Mouse (Mus musculus) layer of hippocampus, adult 18-20 months (tissue): ENCODE results near the gene Zp1. TPM values are rescaled to one million over a fixed set of nuclear protein-coding genes. Genes with fewer than 3 reads are reported as not detected.

Experiments
- DNase-seq, 2 experiments: peaks; one replicate each; pipeline ENCODE4 v3.0.0; 2022; ENCODE audit warnings: low spot score in 2 of 2
- total RNA-seq, 2 experiments: library from RNA; stranded (reverse); gene quantifications; 2 replicates each; pipeline ENCODE4 v1.2.3; 2021

The Zp1 gene
- total RNA-seq, 2 experiments from 2014 or later, result not detected

DNA sequence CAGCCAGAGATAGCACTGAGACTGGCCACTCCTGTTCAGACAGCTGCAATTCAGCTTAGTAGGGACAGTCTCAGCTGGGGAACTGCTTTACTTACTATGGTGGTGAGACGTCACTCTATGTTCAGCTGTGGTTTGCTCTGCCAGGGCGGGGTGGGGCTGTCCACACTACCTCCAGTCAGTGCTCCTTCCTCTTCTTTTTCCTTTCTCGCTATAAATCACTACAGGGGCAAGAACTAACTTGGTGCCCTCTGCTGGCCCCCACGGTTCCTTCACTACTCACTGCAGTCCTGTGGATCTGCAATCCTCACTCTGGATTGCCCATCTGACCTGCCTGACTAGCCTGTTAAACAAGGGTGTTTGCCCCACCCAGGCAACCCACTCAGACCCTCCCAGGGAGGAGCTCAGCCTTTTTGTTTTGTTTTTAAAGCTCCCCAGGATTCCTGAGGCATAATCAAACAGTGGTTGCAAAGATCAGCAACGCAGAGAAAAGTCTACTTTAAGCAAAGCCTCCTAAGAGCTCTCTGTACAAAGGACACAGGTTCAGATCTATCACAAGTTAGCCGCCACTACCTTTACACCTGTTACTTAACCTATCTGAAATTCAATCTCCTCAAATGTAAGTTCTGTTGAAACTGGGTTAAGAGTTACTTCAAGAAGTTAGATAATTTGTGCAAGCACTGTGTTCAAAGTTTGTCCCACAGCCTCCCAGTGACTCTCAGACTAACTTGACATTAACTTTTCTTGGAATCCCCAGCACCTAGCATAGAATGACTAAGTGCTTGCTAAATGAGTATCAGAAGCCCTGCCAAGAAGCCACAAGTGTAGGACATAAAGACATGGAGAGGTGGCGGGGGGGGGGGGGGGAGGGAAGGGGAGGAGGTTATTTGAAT is 40.1 kb downstream of the Zp1 start:
- peak in 1 of 2 experiments; percentile 58 for DNase-seq

DNA sequence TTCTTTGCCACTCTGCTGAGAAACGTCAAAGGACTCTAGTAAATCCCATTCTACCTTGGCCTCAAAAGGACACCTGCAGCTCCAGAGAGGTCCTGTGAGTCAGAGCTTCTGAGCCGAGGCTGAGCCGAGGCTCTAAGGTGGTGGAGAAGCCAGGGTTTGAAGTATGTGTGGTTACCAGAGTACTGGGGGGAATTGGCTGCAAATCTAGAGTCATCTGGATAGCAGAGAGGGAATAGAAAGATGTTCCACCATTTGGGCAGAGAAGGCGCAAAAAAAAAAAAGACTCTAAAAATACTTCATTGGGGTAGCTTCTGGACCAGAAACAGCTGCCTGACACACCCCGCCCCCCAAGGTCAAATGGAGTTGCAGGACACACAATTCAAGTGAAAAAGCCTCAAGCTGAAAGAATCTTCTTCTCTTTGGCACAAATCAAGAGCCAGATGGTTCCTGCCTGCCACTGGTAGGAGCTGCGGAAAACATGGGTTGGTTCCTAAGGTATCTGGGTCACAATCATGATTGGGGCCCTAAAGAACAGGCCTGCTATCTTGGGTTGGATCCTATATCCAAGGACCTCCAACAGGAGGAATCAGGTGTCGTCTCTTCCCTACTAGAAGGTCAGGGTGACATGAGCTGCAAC is 42.1 kb downstream of the Zp1 start:
- DNase-seq, result peak in 1 of 2 experiments; percentile 57

DNA sequence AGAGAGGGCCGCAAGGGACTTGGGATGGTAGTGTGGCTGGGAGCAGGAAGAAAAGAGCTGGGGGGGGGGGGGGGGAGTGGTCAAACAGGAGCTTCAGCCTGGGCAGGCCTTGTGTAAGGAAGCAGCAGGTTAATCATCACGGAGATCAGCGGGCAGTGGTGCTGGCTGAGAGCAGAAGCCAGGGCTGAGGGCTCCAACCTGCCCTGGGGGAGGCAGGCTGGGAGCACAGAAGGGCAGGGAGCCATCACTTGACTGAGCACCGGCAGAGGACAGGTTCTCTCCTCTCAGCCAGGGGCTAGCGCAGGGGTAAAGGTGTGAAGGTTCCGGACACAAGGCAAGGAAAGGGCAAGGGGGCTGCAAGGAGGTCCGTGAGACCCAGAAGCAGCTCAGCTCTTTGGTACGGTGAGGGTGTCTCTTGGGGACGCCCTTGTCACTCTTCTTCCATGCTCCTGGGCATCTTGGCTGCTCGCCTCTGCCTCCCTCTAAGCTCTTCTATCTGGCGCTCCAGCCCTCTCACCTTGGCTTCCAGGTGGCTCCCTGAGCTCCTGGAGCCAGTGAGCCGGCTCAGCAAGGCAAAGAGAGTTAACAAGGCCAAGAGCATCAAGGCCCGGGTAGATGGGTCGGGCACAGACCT is 49.0 kb downstream of the Zp1 start:
- no peak for DNase-seq

DNA sequence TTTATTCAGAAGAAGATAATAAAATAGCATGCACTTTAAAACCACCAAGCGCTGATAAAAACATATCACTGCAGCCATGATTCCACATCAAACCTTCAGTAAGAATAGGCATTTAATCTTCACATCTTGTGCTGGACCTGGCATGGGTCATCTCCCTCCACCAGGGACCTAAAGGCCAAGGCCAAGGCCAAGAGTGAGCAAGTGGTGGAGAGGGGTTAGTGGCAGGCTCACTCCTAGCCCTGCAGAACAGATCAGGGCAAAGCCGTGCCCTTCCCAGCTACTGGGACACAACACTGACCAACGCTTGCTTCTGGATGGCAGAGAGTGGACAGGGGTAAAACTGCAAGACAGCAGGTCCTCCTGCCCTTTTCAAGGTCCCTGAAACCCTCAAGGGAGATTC is 49.8 kb downstream of the Zp1 start:
- DNase-seq, result no peak

DNA sequence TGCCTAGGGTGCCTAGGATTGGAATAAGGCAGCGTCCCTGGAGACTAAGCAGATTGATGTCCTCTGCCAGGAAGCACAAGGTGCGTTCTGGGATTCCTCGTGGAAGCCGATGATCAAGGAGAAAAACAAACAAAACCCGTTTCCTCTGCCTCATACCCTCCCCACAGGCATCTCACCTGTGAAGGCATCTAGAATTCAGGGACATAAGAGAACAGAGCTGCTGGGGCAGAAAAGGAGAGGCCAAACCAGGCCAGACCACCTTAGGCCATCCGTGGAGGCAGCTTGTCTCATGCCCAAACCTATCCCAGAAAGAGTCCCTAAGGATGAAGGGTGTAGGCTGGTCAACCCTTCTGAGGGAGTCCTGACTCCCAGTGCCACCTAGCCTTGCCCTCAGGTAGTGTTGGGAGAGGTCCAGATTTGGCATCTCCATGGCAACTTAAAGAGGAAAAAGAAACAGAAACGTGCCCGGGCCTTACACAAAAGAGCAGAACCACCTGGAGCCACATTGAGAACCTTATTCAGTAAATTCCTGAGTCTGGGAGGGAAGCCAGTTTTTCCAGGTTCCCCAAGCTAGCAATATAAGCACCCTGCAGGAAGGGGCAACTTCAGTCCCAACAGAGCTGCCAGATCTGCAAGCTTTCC is 50.4 kb downstream of the Zp1 start, which contains the start of gene Tmem132a:
Gene Tmem132a (minus strand): TSS at position 55 of the 642 bp plus-strand sequence.
- no peak for DNase-seq

DNA sequence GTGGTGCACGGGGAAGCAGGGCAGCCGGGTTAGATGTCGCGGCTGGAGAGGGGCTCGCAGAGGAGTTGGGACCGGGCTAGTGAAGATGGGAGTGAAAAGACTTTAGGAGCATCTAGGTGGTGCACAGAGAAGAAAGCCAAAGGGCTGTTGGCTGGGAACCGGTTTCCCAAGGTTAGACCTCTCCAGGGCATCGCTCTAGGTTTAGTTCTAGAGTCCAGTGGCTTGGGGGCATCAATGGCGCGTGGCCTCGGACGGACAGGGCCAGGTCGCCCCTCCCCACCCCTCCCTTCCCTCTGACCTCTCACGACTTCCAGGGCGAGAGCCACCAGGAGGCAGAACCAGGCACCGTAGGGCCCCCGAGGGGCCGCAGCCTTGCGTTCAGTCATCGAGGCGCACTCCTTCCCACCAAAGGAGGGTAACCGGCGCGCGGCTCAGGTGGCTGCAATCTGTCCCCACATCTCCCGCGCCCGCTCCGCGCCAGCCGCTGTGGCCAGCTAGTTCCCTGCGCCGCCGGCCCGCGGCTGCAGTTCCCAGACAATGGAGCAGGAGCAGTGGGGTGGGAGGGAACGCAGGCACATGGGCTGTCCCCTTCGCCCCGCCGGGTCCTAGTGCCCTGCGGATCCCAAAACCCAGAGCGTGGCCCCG is 51.1 kb downstream of the Zp1 start:
- DNase-seq, result peak; percentile 81 to 92

DNA sequence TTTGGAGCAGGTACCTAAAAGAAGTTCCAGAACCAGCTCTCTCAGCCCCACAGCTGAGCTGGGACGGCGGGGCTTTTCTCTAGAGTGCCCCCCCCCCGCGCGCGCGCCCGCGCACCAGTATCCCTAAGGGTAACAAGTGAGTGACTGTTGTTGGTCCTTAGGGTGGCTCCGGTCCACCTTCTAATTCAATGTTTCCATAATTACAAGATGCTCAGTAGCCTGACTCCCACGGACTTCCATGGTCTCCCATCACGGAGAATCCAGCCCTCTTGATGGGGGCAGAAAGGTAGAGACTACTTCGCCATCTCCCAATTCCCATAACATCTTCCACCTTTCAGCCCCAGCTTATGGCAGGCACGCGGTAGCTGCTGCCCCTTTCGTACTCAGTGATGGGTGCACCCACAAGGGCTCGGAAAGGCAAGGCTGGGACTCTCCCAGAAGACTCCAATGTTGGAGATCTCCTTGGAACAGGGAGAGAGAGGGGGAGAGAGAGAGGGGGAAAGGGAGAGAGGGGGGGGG is 51.8 kb downstream of the Zp1 start:
- no peak for DNase-seq

DNA sequence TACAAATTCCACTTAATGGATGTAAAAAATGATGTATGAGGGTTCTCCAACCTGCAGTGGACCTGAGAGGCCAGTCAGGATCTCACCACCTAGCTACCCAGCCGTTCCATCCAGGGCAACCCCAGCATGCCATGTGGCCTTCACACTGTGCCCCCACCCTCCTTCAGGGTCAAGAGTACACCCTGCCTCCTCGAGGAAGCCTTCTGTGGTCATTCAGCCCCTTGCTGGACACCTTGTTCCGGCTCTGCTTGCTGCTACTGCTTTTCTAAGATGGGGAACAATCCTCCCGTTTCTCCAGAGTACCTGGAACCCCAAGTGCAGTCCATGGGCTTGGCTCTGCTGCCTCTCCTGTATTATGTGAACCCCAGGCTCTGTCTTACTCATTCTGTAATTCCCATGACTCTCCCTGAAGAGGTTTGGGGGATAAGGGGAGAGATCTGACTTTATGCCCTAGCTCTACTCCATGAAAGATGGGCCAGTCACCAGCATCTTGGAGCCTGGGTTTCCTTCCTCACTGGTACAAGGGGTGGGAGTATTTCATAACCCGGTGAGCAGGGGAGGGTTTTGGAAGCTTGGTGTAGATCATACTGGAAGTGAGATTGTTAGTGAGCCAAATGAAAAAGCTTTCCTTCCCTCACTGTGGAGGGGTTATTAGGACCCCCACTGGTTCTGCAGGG is 52.3 kb downstream of the Zp1 start:
- no peak for DNase-seq

DNA sequence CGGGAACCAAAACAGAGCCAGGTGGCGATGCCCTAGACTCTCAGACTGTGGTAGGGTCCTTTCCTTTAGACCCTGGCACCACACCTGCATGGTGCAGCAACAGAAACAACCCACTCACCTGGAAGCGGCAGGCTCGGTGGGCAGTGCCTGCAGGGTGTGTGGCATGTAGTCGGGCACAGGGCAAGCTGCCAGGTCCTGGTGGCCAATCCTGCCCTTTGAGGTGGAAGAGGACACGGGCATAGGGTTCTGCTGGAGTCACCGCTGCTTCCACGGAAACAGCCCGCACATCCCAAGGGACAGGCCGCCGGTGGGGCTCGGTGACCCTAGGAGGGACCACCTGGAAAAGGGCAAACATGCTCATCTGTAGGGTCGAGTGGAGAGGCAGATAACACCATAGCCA is 54.1 kb downstream of the Zp1 start:
- DNase-seq, result no peak

Other genes with a start within 250 kb of the Zp1 start
- gene Pga5, start 242.6 kb downstream of the Zp1 start, total RNA-seq, result not detected
- gene Vps37c, start 231.9 kb downstream of the Zp1 start, total RNA-seq, result 10 to 100 TPM; 19.3 to 23.1 TPM
- not detected for gene Cd5, start 181.6 kb downstream of the Zp1 start, total RNA-seq
- gene Cd6, start 90.6 kb downstream of the Zp1 start, total RNA-seq, result under 1 TPM in 1 of 2 experiments, not detected in 1; 0.57 TPM
- 1 to 10 TPM in 1 of 2 experiments, under 1 TPM in 1; 0.89 to 1.4 TPM for gene Slc15a3, start 80.9 kb downstream of the Zp1 start, total RNA-seq
- 100 to 1,000 TPM; 148 to 178 TPM for gene Tmem132a, start 50.7 kb downstream of the Zp1 start, total RNA-seq
- 10 to 100 TPM; 46.9 to 51.0 TPM for gene Tmem109, start 38.6 kb downstream of the Zp1 start, total RNA-seq
- gene Prpf19, start 25.4 kb downstream of the Zp1 start, total RNA-seq, result 100 to 1,000 TPM; 197 to 217 TPM
- under 1 TPM; 0.12 to 0.23 TPM for gene Ptgdr2, start 16.5 kb upstream of the Zp1 start, total RNA-seq
- 1 to 10 TPM; 8.2 to 8.5 TPM for gene Ccdc86, start 28.6 kb upstream of the Zp1 start, total RNA-seq
- gene Ms4a10, start 54.0 kb upstream of the Zp1 start, total RNA-seq, result not detected
- gene Ms4a15, start 72.6 kb upstream of the Zp1 start, total RNA-seq, result not detected
- not detected for gene Ms4a18, start 97.4 kb upstream of the Zp1 start, total RNA-seq
- under 1 TPM in 1 of 2 experiments, not detected in 1; 0.30 TPM for gene Ms4a8a, start 160.5 kb upstream of the Zp1 start, total RNA-seq
- gene 1700017D01Rik, start 210.2 kb upstream of the Zp1 start, total RNA-seq, result not detected
- not detected for gene 1700025F22Rik, start 244.7 kb upstream of the Zp1 start, total RNA-seq